Mouse (Mus musculus): ENCODE measurements around the gene Atp6v1e2.

GRCm38 (mm10) chr17:86957239-86957638 is 9.5 kb upstream of the Atp6v1e2 start:
- no peak for TF ChIP-seq CTCF (IDR thresholded peaks at IDR 0.05; ENCODE audit: low read depth)
- TF ChIP-seq EP300 (IDR thresholded peaks at IDR 0.05; ENCODE audit: low read depth), result no peak

All from liver, embryonic 14.5 days (tissue).